Mouse (Mus musculus): ENCODE data around the gene C1qtnf4. TPM values are rescaled to one million over a fixed set of nuclear protein-coding genes. Genes with fewer than 3 reads are reported as not detected.
A peak's percentile ranks its signal among the peaks of the same experiment; 100 is the strongest.
"Not testable (repeated sequence)": the region's sequence is repeated elsewhere in the genome, so short reads cannot be mapped to it uniquely, and the experiment has no call there.

Gene C1qtnf4
- polyA plus RNA-seq, 1 experiment from 2014 or later, result 22.2 TPM

- no peak overlapping the region for H3K27ac ChIP-seq (replicated peaks in 1 of 2; ENCODE audit: control insufficient read depth in 1 of 2, insufficient read depth in 1 of 2, low read depth in 2 of 2, low read length in 2 of 2)
- H3K4me3 ChIP-seq (ENCODE audit: control insufficient read depth in 1 of 2, insufficient read depth in 1 of 2, low read depth in 1 of 2, low read length in 2 of 2), result no peak overlapping the region
- H3K9ac ChIP-seq (ENCODE audit: low read length), result no peak overlapping the region
- H3K4me1 ChIP-seq (ENCODE audit: control insufficient read depth in 2 of 2, insufficient read depth in 2 of 2, low read length in 2 of 2), result peaks cover 18 to 30% of the 10 kb centered on the region in 2 experiments
- H3K36me3 ChIP-seq (ENCODE audit: control insufficient read depth, insufficient read depth, low read length), result no peaks in the 10 kb centered on the region
- ATAC-seq (ENCODE audit: insufficient number of reproducible peaks, insufficient read depth, low FRiP score, low read depth), result no peak
- 74% methylated on average over 2 of the region's 2 CpGs for WGBS
- peaks cover 20% of the 10 kb centered on the region for H3K27me3 ChIP-seq (ENCODE audit: control insufficient read depth, insufficient read depth, low read length)
- H3K9me3 ChIP-seq (ENCODE audit: control insufficient read depth, low read length), result 0 out of 2 replicates have a peak, but pooled peaks cover 4% of the 10 kb centered on the region
- no peak overlapping the region for H3K4me2 ChIP-seq (ENCODE audit: low read length)
These were observed 3.8 kb upstream of the C1qtnf4 start for GRCm38 (mm10) chr2:90881824-90882223.

- WGBS, result 48% methylated on average over 6 of the region's 6 CpGs
- H3K4me3 ChIP-seq (ENCODE audit: control insufficient read depth in 1 of 2, insufficient read depth in 1 of 2, low read depth in 1 of 2, low read length in 2 of 2), result peak overlapping the region; percentile 51 to 55; a peak in 3 of 4 replicates
- peaks cover 22 to 34% of the 10 kb centered on the region in 2 experiments for H3K4me1 ChIP-seq (ENCODE audit: control insufficient read depth in 2 of 2, insufficient read depth in 2 of 2, low read length in 2 of 2)
- ATAC-seq (ENCODE audit: insufficient number of reproducible peaks, insufficient read depth, low FRiP score, low read depth), result no peak
- peaks cover 34% of the 10 kb centered on the region for H3K27me3 ChIP-seq (ENCODE audit: control insufficient read depth, insufficient read depth, low read length)
- peak overlapping the region; percentile 94 for H3K4me2 ChIP-seq (ENCODE audit: low read length)
- no peak overlapping the region for H3K9ac ChIP-seq (ENCODE audit: low read length)
- no peak overlapping the region for H3K27ac ChIP-seq (replicated peaks in 1 of 2; ENCODE audit: control insufficient read depth in 1 of 2, insufficient read depth in 1 of 2, low read depth in 2 of 2, low read length in 2 of 2)
- H3K9me3 ChIP-seq (ENCODE audit: control insufficient read depth, low read length), result 0 out of 2 replicates have a peak, but pooled peaks cover 4% of the 10 kb centered on the region
- no peaks in the 10 kb centered on the region for H3K36me3 ChIP-seq (ENCODE audit: control insufficient read depth, insufficient read depth, low read length)
These were observed 776 bp downstream of the C1qtnf4 start for GRCm38 (mm10) chr2:90886436-90886835.

- H3K27me3 ChIP-seq (ENCODE audit: control insufficient read depth, insufficient read depth, low read length), result peaks cover 34% of the 10 kb centered on the region
- H3K9me3 ChIP-seq (ENCODE audit: control insufficient read depth, low read length), result 0 out of 2 replicates have a peak, but pooled peaks cover 4% of the 10 kb centered on the region
- H3K4me1 ChIP-seq (ENCODE audit: control insufficient read depth in 2 of 2, insufficient read depth in 2 of 2, low read length in 2 of 2), result peaks cover 22 to 34% of the 10 kb centered on the region in 2 experiments
- H3K9ac ChIP-seq (ENCODE audit: low read length), result no peak overlapping the region
- H3K4me3 ChIP-seq (ENCODE audit: control insufficient read depth in 1 of 2, insufficient read depth in 1 of 2, low read depth in 1 of 2, low read length in 2 of 2), result no peak overlapping the region
- H3K36me3 ChIP-seq (ENCODE audit: control insufficient read depth, insufficient read depth, low read length), result peaks cover 3% of the 10 kb centered on the region; the same call in 1 of the 2 replicates
- WGBS, result 35% methylated on average over 5 of the region's 5 CpGs
- no peak for ATAC-seq (ENCODE audit: insufficient number of reproducible peaks, insufficient read depth, low FRiP score, low read depth)
- no peak overlapping the region for H3K4me2 ChIP-seq (ENCODE audit: low read length)
- H3K27ac ChIP-seq (replicated peaks in 1 of 2; ENCODE audit: control insufficient read depth in 1 of 2, insufficient read depth in 1 of 2, low read depth in 2 of 2, low read length in 2 of 2), result no peak overlapping the region
These were observed 2.0 kb downstream of the C1qtnf4 start for GRCm38 (mm10) chr2:90887627-90888026.

DNA sequence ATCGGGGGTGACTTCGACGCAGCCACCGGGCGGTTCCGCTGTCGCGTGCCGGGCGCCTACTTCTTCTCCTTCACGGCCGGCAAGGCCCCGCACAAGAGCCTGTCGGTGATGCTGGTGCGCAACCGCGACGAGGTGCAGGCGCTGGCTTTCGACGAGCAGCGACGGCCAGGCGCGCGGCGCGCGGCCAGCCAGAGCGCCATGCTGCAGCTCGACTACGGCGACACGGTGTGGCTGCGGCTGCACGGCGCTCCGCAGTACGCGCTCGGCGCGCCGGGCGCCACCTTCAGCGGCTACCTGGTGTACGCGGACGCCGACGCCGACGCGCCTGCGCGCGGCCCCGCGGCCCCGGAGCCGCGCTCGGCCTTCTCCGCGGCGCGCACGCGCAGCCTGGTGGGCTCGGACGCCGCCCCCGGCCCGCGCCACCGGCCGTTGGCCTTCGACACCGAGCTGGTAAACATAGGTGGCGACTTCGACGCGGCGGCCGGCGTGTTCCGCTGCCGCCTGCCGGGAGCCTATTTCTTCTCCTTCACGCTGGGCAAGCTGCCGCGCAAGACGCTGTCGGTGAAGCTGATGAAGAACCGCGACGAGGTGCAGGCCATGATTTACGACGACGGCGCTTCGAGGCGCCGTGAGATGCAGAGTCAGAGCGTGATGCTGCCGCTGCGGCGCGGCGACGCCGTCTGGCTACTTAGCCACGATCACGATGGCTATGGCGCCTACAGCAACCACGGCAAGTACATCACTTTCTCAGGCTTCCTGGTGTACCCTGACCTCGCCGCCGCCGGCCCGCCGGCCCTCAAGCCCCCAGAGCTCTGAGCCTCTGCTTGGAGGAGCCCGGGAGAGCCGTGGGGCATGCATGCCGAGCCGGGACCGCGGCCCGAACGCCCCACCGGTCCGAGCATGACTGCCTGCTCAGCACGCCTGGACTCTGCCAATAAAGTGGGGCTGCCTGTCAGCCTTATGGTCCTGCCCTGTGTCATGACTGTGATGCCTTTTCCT, 4.2 kb downstream of the C1qtnf4 start:
- Histone ChIP-seq H3K9ac (ENCODE audit: low read length) (peak overlapping the region; percentile 75), H3K9me3 (ENCODE audit: control insufficient read depth, low read length) (no peaks in the 10 kb centered on the region), H3K4me2 (ENCODE audit: low read length) (peak overlapping the region; percentile 82), H3K36me3 (ENCODE audit: control insufficient read depth, insufficient read depth, low read length) (peaks cover 19% of the 10 kb centered on the region), H3K27ac (replicated peaks in 1 of 2; ENCODE audit: control insufficient read depth in 1 of 2, insufficient read depth in 1 of 2, low read depth in 2 of 2, low read length in 2 of 2) (peak overlapping the region in 1 of 2 experiments; percentile 44; a peak in 2 of 4 replicates), H3K4me1 (ENCODE audit: control insufficient read depth in 2 of 2, insufficient read depth in 2 of 2, low read length in 2 of 2) (peaks cover 22 to 37% of the 10 kb centered on the region in 2 experiments), H3K4me3 (ENCODE audit: control insufficient read depth in 1 of 2, insufficient read depth in 1 of 2, low read depth in 1 of 2, low read length in 2 of 2) (peak overlapping the region; percentile 50 to 54), H3K27me3 (ENCODE audit: control insufficient read depth, insufficient read depth, low read length) (peaks cover 26% of the 10 kb centered on the region)
- ATAC-seq (ENCODE audit: insufficient number of reproducible peaks, insufficient read depth, low FRiP score, low read depth), result peak; percentile 54
- 3% methylated on average over 124 of the region's 133 CpGs for WGBS

DNA sequence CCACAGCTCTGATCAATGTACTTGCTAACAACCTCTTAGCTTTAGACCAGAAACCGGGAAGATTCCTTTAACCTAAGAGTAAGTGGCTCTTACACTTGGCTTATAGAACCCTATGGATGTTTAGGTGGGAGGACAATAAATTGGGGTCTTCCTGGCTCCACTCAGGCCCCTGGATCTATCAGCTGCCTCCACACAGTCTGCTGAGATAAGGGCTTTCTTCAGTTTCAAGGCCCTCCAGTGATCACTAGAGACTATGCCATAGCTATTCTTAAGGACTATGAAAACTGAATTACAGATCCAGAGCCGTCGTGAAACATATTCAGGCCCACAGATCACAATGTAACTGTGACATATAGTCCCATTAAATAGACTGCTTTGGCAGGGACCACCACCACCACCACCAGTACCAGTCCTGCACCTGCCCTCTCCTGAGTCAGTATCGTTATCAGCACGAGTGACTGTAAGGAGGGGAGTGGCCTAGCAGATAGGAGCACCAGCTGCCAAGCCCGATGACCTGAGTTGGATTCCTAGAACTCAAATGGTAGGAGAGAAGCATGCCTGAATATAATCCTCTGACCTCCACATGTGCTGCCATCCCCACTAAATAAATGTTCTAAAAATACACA, 8.1 kb downstream of the C1qtnf4 start:
- ATAC-seq (ENCODE audit: insufficient number of reproducible peaks, insufficient read depth, low FRiP score, low read depth), result no peak
- Histone ChIP-seq H3K9ac (ENCODE audit: low read length) (no peak overlapping the region), H3K27me3 (ENCODE audit: control insufficient read depth, insufficient read depth, low read length) (peaks cover 5% of the 10 kb centered on the region; the same call in 1 of the 2 replicates), H3K9me3 (ENCODE audit: control insufficient read depth, low read length) (no peaks in the 10 kb centered on the region), H3K4me2 (ENCODE audit: low read length) (no peak overlapping the region), H3K4me1 (ENCODE audit: control insufficient read depth in 2 of 2, insufficient read depth in 2 of 2, low read length in 2 of 2) (peaks cover 6 to 10% of the 10 kb centered on the region in 2 experiments; a peak in 3 of 4 replicates), H3K27ac (replicated peaks in 1 of 2; ENCODE audit: control insufficient read depth in 1 of 2, insufficient read depth in 1 of 2, low read depth in 2 of 2, low read length in 2 of 2) (no peak overlapping the region), H3K36me3 (ENCODE audit: control insufficient read depth, insufficient read depth, low read length) (peaks cover 58% of the 10 kb centered on the region), H3K4me3 (ENCODE audit: control insufficient read depth in 1 of 2, insufficient read depth in 1 of 2, low read depth in 1 of 2, low read length in 2 of 2) (no peak overlapping the region)
- 50% methylated on average over 6 of the region's 6 CpGs for WGBS

DNA sequence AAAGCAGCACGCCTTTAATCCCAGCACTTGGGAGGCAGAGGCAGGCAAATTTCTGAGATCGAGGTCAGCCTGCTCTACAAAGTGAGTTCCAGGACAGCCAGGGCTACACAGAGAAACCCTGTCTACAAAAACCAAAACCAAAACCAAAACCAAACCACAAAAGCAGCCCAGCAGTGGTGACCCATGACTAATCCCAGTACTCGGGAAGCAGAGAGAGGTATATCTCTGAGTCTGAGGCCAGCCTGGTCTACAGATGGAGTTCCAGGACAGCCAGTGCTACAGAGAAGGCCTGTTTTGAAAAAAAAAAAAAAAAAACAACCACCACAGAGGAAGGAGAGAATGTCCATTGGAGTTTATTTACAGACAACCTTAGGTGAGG, 8.6 kb downstream of the C1qtnf4 start:
- H3K9me3 ChIP-seq (ENCODE audit: control insufficient read depth, low read length); H3K9ac ChIP-seq (ENCODE audit: low read length); H3K27me3 ChIP-seq (ENCODE audit: control insufficient read depth, insufficient read depth, low read length); H3K27ac ChIP-seq (replicated peaks in 1 of 2; ENCODE audit: control insufficient read depth in 1 of 2, insufficient read depth in 1 of 2, low read depth in 2 of 2, low read length in 2 of 2); H3K4me1 ChIP-seq (ENCODE audit: control insufficient read depth in 2 of 2, insufficient read depth in 2 of 2, low read length in 2 of 2); ATAC-seq (ENCODE audit: insufficient number of reproducible peaks, insufficient read depth, low FRiP score, low read depth); H3K4me3 ChIP-seq (ENCODE audit: control insufficient read depth in 1 of 2, insufficient read depth in 1 of 2, low read depth in 1 of 2, low read length in 2 of 2); H3K4me2 ChIP-seq (ENCODE audit: low read length): not testable (repeated sequence)
- peaks cover 63% of the 10 kb centered on the region for H3K36me3 ChIP-seq (ENCODE audit: control insufficient read depth, insufficient read depth, low read length)
- 71% methylated on average over 3 of the region's 3 CpGs for WGBS

GRCm38 (mm10) chr2:90903398-90903797, 17.7 kb downstream of the C1qtnf4 start:
- peak overlapping the region; percentile 70 to 93; a peak in 3 of 4 replicates for H3K4me3 ChIP-seq (ENCODE audit: control insufficient read depth in 1 of 2, insufficient read depth in 1 of 2, low read depth in 1 of 2, low read length in 2 of 2)
- peak overlapping the region in 1 of 2 experiments; percentile 89; a peak in 2 of 4 replicates for H3K27ac ChIP-seq (replicated peaks in 1 of 2; ENCODE audit: control insufficient read depth in 1 of 2, insufficient read depth in 1 of 2, low read depth in 2 of 2, low read length in 2 of 2)
- ATAC-seq (ENCODE audit: insufficient number of reproducible peaks, insufficient read depth, low FRiP score, low read depth), result no peak
- H3K4me1 ChIP-seq (ENCODE audit: control insufficient read depth in 2 of 2, insufficient read depth in 2 of 2, low read length in 2 of 2), result peaks cover 4 to 22% of the 10 kb centered on the region in 2 experiments
- H3K4me2 ChIP-seq (ENCODE audit: low read length), result peak overlapping the region; percentile 87
- H3K9ac ChIP-seq (ENCODE audit: low read length), result peak overlapping the region; percentile 93
- peaks cover 71% of the 10 kb centered on the region for H3K36me3 ChIP-seq (ENCODE audit: control insufficient read depth, insufficient read depth, low read length)
- WGBS, result 85% methylated on average over 2 of the region's 2 CpGs
- no peaks in the 10 kb centered on the region for H3K9me3 ChIP-seq (ENCODE audit: control insufficient read depth, low read length)
- no peaks in the 10 kb centered on the region for H3K27me3 ChIP-seq (ENCODE audit: control insufficient read depth, insufficient read depth, low read length)

All from heart, embryonic 14.5 days (tissue).